Mouse (Mus musculus) lung, embryonic 16.5 days (tissue): Measurements from ENCODE around the gene Mzt1. TPM values are rescaled to one million over a fixed set of nuclear protein-coding genes. Genes with fewer than 3 reads are reported as not detected.

Experiments
- ATAC-seq: fragments of 200-750 bp; cut with Nextera tagmentation; 2 replicates; pipeline ENCODE4 v1.8.0; 2017; ENCODE audit warnings: low read depth, mild to moderate bottlenecking, moderate library complexity
- H3K27ac ChIP-seq: fragments of 300-500 bp; sonication (generic); 2 replicates; pipeline ENCODE4 v1.5.1; 2014; ENCODE audit warnings: mild to moderate bottlenecking, control low read depth, low read length
- H3K27me3 ChIP-seq: fragments of 300-500 bp; sonication (generic); 2 replicates; pipeline ENCODE4 v1.6.1; 2014; ENCODE audit warnings: low read depth, low read length, mixed read lengths; ENCODE audit not compliant: control insufficient read depth, insufficient read depth
- H3K36me3 ChIP-seq: fragments of 300-500 bp; sonication (generic); 2 replicates; pipeline ENCODE4 v1.6.1; 2014; ENCODE audit warnings: low read length; ENCODE audit not compliant: control insufficient read depth, insufficient read depth
- H3K4me1 ChIP-seq: fragments of 300-500 bp; sonication (generic); replicated peaks from 2 replicates; pipeline ENCODE4 v1.6.1; 2014; ENCODE audit warnings: low read length, mixed read lengths; ENCODE audit not compliant: control insufficient read depth, insufficient read depth
- H3K4me2 ChIP-seq: fragments of 300-500 bp; sonication (generic); 2 replicates; pipeline ENCODE4 v1.6.1; 2014; ENCODE audit warnings: low read depth, low read length, control low read depth
- H3K4me3 ChIP-seq: fragments of 300-500 bp; sonication (generic); 2 replicates; pipeline ENCODE4 v1.5.1; 2014; ENCODE audit warnings: mild to moderate bottlenecking, low read length, control low read depth
- H3K9ac ChIP-seq: fragments of 300-500 bp; sonication (generic); 2 replicates; pipeline ENCODE4 v1.6.1; 2014; ENCODE audit warnings: low read length, control low read depth
- H3K9me3 ChIP-seq: fragments of 300-500 bp; sonication (generic); 2 replicates; pipeline ENCODE4 v1.6.1; 2016; ENCODE audit warnings: low read length; ENCODE audit not compliant: control insufficient read depth
- WGBS: fragments of 180-500 bp; shearing (Covaris S2); extraction: QIAGEN DNeasy Blood & Tissue Kit; methylation state at CpG from one replicate; pipeline ENCODE4 v1.1.7; 2014; 5-methylcytosine and 5-hydroxymethylcytosine counted together
- polyA plus RNA-seq: library from polyadenylated mRNA; unstranded; fragments of >200 nt; fragmentation: Nextera tagmentation; extraction: Ambion mirVana; gene quantifications from 2 replicates; pipeline ENCODE4 v1.2.1, GENCODE M21; 2015

The Mzt1 gene
- polyA plus RNA-seq: 63.5 and 68.2 TPM in 2 replicates

- WGBS: 0% methylated on average over 34 of the region's 81 CpGs
These were observed at the start of gene Mzt1, which contains the start of gene Bora for GRCm38 (mm10) chr14:99046031-99046781. Gene Mzt1 (minus strand): TSS chr14:99046134. Gene Bora (plus strand): TSS chr14:99046222.

GRCm38 (mm10) chr14:99088947-99089346 lies 43.0 kb upstream of the Mzt1 start:
- Histone ChIP-seq H3K4me2 (no peak overlapping the region), H3K36me3 (peaks cover 45% of the 10 kb centered on the region), H3K9me3 (no peaks in the 10 kb centered on the region), H3K27me3 (no peaks in the 10 kb centered on the region), H3K4me1 (no peaks in the 10 kb centered on the region), H3K9ac (no peak overlapping the region), H3K27ac (no peak overlapping the region), H3K4me3 (no peak overlapping the region)
- no peak for ATAC-seq
- WGBS: 92% methylated on average over 7 of the region's 7 CpGs

More at GRCm38 (mm10) chr14:99046031-99046781, at the start of gene Mzt1, which contains the start of gene Bora:
- Histone ChIP-seq H3K4me1 (peaks cover 17% of the 10 kb centered on the region), H3K4me2 (peak within 1 kb of the TSS; percentile 74), H3K4me3 (peak within 1 kb of the TSS; percentile 98), H3K27me3 (no peaks in the 10 kb centered on the region), H3K27ac (peak within 1 kb of the TSS; percentile 94), H3K9ac (peak within 1 kb of the TSS; percentile 99), H3K9me3 (no peaks in the 10 kb centered on the region), H3K36me3 (0 out of 2 replicates have a peak, but pooled peaks cover under 1% of the 10 kb centered on the region)
- ATAC-seq: peak; percentile 96

- Histone ChIP-seq H3K4me1 (no peaks in the 10 kb centered on the region), H3K4me2 (no peak overlapping the region), H3K36me3 (peaks cover 32% of the 10 kb centered on the region), H3K9me3 (no peaks in the 10 kb centered on the region), H3K27me3 (no peaks in the 10 kb centered on the region), H3K9ac (no peak overlapping the region), H3K4me3 (no peak overlapping the region), H3K27ac (no peak overlapping the region)
- no peak for ATAC-seq
- 85% methylated on average over 4 of the region's 4 CpGs for WGBS
These were observed 25.2 kb upstream of the Mzt1 start for GRCm38 (mm10) chr14:99071146-99071545.

- no peak overlapping the region for H3K27ac ChIP-seq
- H3K4me2 ChIP-seq: no peak overlapping the region
- H3K4me1 ChIP-seq: no peaks in the 10 kb centered on the region
- no peak overlapping the region for H3K4me3 ChIP-seq
- H3K36me3 ChIP-seq: peaks cover 12% of the 10 kb centered on the region
- H3K9ac ChIP-seq: no peak overlapping the region
- no peak for ATAC-seq
- no peaks in the 10 kb centered on the region for H3K27me3 ChIP-seq
- H3K9me3 ChIP-seq: no peaks in the 10 kb centered on the region
- 90% methylated on average over 2 of the region's 2 CpGs for whole genome bisulfite sequencing
These were observed 17.2 kb upstream of the Mzt1 start for GRCm38 (mm10) chr14:99063091-99063490.

GRCm38 (mm10) chr14:99060616-99061015 lies 14.7 kb upstream of the Mzt1 start:
- H3K27ac ChIP-seq: no peak overlapping the region
- no peak for ATAC-seq
- no peak overlapping the region for H3K9ac ChIP-seq
- H3K9me3 ChIP-seq: no peaks in the 10 kb centered on the region
- H3K4me2 ChIP-seq: no peak overlapping the region
- no peak overlapping the region for H3K4me3 ChIP-seq
- peaks cover 9% of the 10 kb centered on the region for H3K36me3 ChIP-seq
- H3K4me1 ChIP-seq: no peaks in the 10 kb centered on the region
- no peaks in the 10 kb centered on the region for H3K27me3 ChIP-seq
- 82% methylated on average over 12 of the region's 12 CpGs for WGBS

- Histone ChIP-seq H3K4me3 (no peak overlapping the region), H3K27ac (0 out of 2 replicates have a peak overlapping the region, but pooled peaks have one; percentile 54), H3K4me2 (no peak overlapping the region), H3K27me3 (no peaks in the 10 kb centered on the region), H3K9me3 (no peaks in the 10 kb centered on the region), H3K4me1 (no peaks in the 10 kb centered on the region), H3K9ac (no peak overlapping the region), H3K36me3 (peaks cover 9% of the 10 kb centered on the region)
- ATAC-seq: peak; percentile 78; the same call in 1 of the 2 replicates
- WGBS: 83% methylated on average over 7 of the region's 7 CpGs
These were observed 13.1 kb upstream of the Mzt1 start for GRCm38 (mm10) chr14:99058959-99059586.

- ATAC-seq: peak; percentile 2; the same call in 1 of the 2 replicates
- Histone ChIP-seq H3K4me1 (peaks cover 15% of the 10 kb centered on the region), H3K4me2 (peak overlapping the region; percentile 71), H3K9me3 (no peaks in the 10 kb centered on the region), H3K4me3 (peak overlapping the region; percentile 98), H3K27me3 (no peaks in the 10 kb centered on the region), H3K27ac (peak overlapping the region; percentile 94), H3K36me3 (0 out of 2 replicates have a peak, but pooled peaks cover 2% of the 10 kb centered on the region), H3K9ac (peak overlapping the region; percentile 99)
- WGBS: under 1% methylated on average over 15 of the region's 15 CpGs
These were observed 848 bp upstream of the Mzt1 start for GRCm38 (mm10) chr14:99046782-99047181.

- peak; percentile 55 for ATAC-seq
- Histone ChIP-seq H3K9ac (peak overlapping the region; percentile 99), H3K4me3 (peak overlapping the region; percentile 98), H3K9me3 (no peaks in the 10 kb centered on the region), H3K27me3 (no peaks in the 10 kb centered on the region), H3K27ac (peak overlapping the region; percentile 94), H3K4me1 (peaks cover 17% of the 10 kb centered on the region), H3K4me2 (peak overlapping the region; percentile 74), H3K36me3 (no peaks in the 10 kb centered on the region)
- under 1% methylated on average over 65 of the region's 70 CpGs for WGBS
These were observed 430 bp downstream of the Mzt1 start for GRCm38 (mm10) chr14:99045378-99046030.

GRCm38 (mm10) chr14:99044718-99045117 lies 1.2 kb downstream of the Mzt1 start:
- no peaks in the 10 kb centered on the region for H3K9me3 ChIP-seq
- H3K9ac ChIP-seq: peak overlapping the region; percentile 99
- H3K36me3 ChIP-seq: no peaks in the 10 kb centered on the region
- 2% methylated on average over 5 of the region's 5 CpGs for WGBS
- H3K4me1 ChIP-seq: peaks cover 17% of the 10 kb centered on the region
- no peak for ATAC-seq
- H3K4me3 ChIP-seq: peak overlapping the region; percentile 98
- H3K4me2 ChIP-seq: peak overlapping the region; percentile 74
- H3K27ac ChIP-seq: no peak overlapping the region
- H3K27me3 ChIP-seq: no peaks in the 10 kb centered on the region
